Mouse (Mus musculus) stomach, postnatal 0 days (tissue): ENCODE measurements around the gene Sema5a.

Source experiments
- CTCF ChIP-seq: IDR thresholded peaks from 2 replicates; pipeline ENCODE4 v1.5.1; 2016; ENCODE audit warnings: antibody characterized with exemption, low read depth, mild to moderate bottlenecking, moderate library complexity
- EP300 ChIP-seq: optimal IDR thresholded peaks from 2 replicates; pipeline ENCODE3; 2016; ENCODE audit warnings: antibody characterized with exemption

DNA sequence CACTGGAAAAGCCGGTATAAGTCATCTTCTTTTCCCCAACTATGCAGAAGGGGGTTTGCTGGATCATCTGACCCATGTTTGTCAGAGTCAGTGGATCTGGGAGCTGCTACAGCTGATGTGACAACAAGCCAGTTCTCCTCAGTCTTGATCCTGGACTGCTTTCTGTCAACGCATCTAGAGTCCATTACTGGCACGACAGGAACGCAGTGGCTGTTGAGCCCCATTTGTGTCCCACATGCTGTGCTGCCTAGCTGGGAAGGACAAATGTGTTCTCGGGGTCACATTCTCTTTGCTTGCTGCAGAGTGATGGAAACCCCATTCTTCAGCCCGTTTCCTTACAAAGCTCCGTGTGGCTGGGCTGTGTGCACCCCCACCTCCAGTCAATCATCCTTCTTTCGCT lies 12.7 kb downstream of the Sema5a start:
- no peak for TF ChIP-seq CTCF
- TF ChIP-seq EP300: no peak
